Mouse (Mus musculus) myocyte (in vitro differentiated cells): ENCODE data around the gene Ano10. TPM values are rescaled to one million over a fixed set of nuclear protein-coding genes. Genes with fewer than 3 reads are reported as not detected.

Experiments
- H3K27me3 ChIP-seq: one replicate; pipeline ENCODE4 v1.6.1; 2011; ENCODE audit not compliant: control insufficient read depth, insufficient read depth, insufficient read length
- H3K36me3 ChIP-seq: one replicate; pipeline ENCODE4 v1.6.1; 2011; ENCODE audit not compliant: control insufficient read depth, insufficient read depth
- H3K4me2 ChIP-seq: one replicate; pipeline ENCODE4 v1.6.1; 2011; ENCODE audit warnings: low read depth, control low read depth
- H3K4me3 ChIP-seq: one replicate; pipeline ENCODE4 v1.5.1; 2011; ENCODE audit warnings: mild to moderate bottlenecking, control low read depth, moderate library complexity
- H3K79me2 ChIP-seq: one replicate; pipeline ENCODE4 v1.6.1; 2011; ENCODE audit not compliant: control insufficient read depth, insufficient read depth
- H3ac ChIP-seq: one replicate; pipeline ENCODE4 v1.6.1; 2011; ENCODE audit not compliant: control insufficient read depth, insufficient read length
- CEBPB ChIP-seq: IDR thresholded peaks from 2 replicates; pipeline ENCODE4 v1.6.1; 2011; ENCODE audit warnings: mild to moderate bottlenecking, moderate library complexity; ENCODE audit not compliant: poor library complexity, insufficient read depth, severe bottlenecking
- E2F4 ChIP-seq: IDR thresholded peaks from one replicate; pipeline ENCODE4 v1.6.1; 2011; ENCODE audit warnings: mild to moderate bottlenecking, control low read depth, moderate library complexity; ENCODE audit not compliant: insufficient read depth
- MAX ChIP-seq: IDR thresholded peaks from one replicate; pipeline ENCODE4 v1.6.1; 2011; ENCODE audit warnings: low read depth, mild to moderate bottlenecking, control low read depth
- MYOD1 ChIP-seq, 3 experiments: IDR thresholded peaks; one replicate each; pipeline ENCODE4 v1.6.1; 2011; ENCODE audit warnings: control low read depth in 2 of 3, low read depth in 2 of 3, mild to moderate bottlenecking in 2 of 3, moderate library complexity in 1 of 3; ENCODE audit not compliant: insufficient read length in 2 of 3, control insufficient read depth in 1 of 3
- MYOG ChIP-seq, 3 experiments: IDR thresholded peaks; one replicate each; pipeline ENCODE4 v1.6.1; 2011; ENCODE audit warnings: control low read depth in 2 of 3, low read depth in 2 of 3, mild to moderate bottlenecking in 2 of 3; ENCODE audit not compliant: insufficient read length in 2 of 3, control insufficient read depth in 1 of 3, insufficient read depth in 1 of 3
- POLR2A ChIP-seq: IDR thresholded peaks from one replicate; pipeline ENCODE4 v1.6.1; 2011; ENCODE audit warnings: low read depth, mild to moderate bottlenecking, control low read depth, moderate library complexity; ENCODE audit not compliant: insufficient read length
- POLR2AphosphoS2 ChIP-seq: IDR thresholded peaks from one replicate; pipeline ENCODE4 v1.6.1; 2011; ENCODE audit warnings: low read depth, control low read depth; ENCODE audit not compliant: insufficient read length
- REST ChIP-seq: IDR thresholded peaks from one replicate; pipeline ENCODE4 v1.6.1; 2011; ENCODE audit warnings: mild to moderate bottlenecking, control low read depth, moderate library complexity; ENCODE audit not compliant: insufficient read depth, insufficient read length
- SRF ChIP-seq: IDR thresholded peaks from one replicate; pipeline ENCODE4 v1.6.1; 2011; ENCODE audit warnings: low read depth; ENCODE audit not compliant: control insufficient read depth, insufficient read length
- TCF12 ChIP-seq: IDR thresholded peaks from one replicate; pipeline ENCODE4 v1.6.1; 2011; ENCODE audit warnings: mild to moderate bottlenecking, control low read depth; ENCODE audit not compliant: poor library complexity, insufficient read depth, severe bottlenecking
- TCF3 ChIP-seq: IDR thresholded peaks from one replicate; pipeline ENCODE4 v1.6.1; 2011; ENCODE audit warnings: low read depth, control low read depth; ENCODE audit not compliant: insufficient read length
- USF1 ChIP-seq: IDR thresholded peaks from one replicate; pipeline ENCODE4 v1.6.1; 2011; ENCODE audit warnings: low read depth, mild to moderate bottlenecking, control low read depth, moderate library complexity
- polyA plus RNA-seq: library from polyadenylated mRNA; unstranded; fragments of >200 nt; fragmentation: generic; extraction: Trizol; gene quantifications from one replicate; pipeline ENCODE4 v1.2.1, GENCODE M21; 2012; ENCODE audit warnings: missing spikeins

The Ano10 gene
- polyA plus RNA-seq, 1 experiment = 68.7 TPM

- no peak overlapping the region for H3ac ChIP-seq
- H3K36me3 ChIP-seq = no peaks in the 10 kb centered on the region
- H3K4me2 ChIP-seq = no peak overlapping the region
- H3K4me3 ChIP-seq = no peak overlapping the region
- H3K27me3 ChIP-seq = no peaks in the 10 kb centered on the region
- no peaks in the 10 kb centered on the region for H3K79me2 ChIP-seq
- TF ChIP-seq MYOD1 (IDR thresholded peaks at IDR 0.05; ENCODE audit: control insufficient read depth in 1 of 3, insufficient read length in 2 of 3, low read depth in 2 of 3) = no peak
- no peak for TF ChIP-seq SRF
- no peak for TF ChIP-seq POLR2A
- no peak for TF ChIP-seq CEBPB
- no peak for TF ChIP-seq E2F4
- no peak for TF ChIP-seq USF1
- TF ChIP-seq MYOG (IDR thresholded peaks at IDR 0.05; ENCODE audit: control insufficient read depth in 1 of 3, insufficient read depth in 1 of 3, insufficient read length in 2 of 3, low read depth in 2 of 3) = no peak
- no peak for TF ChIP-seq MAX
- no peak for TF ChIP-seq TCF3
- no peak for TF ChIP-seq POLR2AphosphoS2
- TF ChIP-seq TCF12 = no peak
- TF ChIP-seq REST = no peak
These were observed 141.7 kb downstream of the Ano10 start for GRCm38 (mm10) chr9:122152501-122152900.

DNA sequence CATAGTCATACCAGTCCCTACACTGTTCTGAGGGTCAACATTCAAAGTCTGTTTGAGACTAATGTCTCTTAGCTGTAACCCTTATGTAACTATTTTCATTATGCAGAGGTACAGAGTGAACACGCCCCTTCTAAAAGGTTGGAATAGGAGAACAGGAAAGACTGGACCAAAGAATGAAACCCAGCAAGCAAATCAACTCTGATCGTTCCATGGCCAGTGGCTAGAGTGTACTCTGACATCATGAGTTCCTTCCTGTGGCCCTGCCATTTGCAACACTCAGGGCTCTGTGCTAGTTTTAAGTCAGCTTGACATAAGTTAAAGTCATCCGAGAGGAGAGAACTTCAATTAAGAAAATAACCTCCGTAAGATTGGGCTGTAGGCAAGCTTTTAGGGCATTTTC, 142.2 kb downstream of the Ano10 start:
- TF ChIP-seq USF1 = no peak
- TF ChIP-seq MYOD1 (IDR thresholded peaks at IDR 0.05; ENCODE audit: control insufficient read depth in 1 of 3, insufficient read length in 2 of 3, low read depth in 2 of 3) = no peak
- no peak for TF ChIP-seq E2F4
- no peak for TF ChIP-seq SRF
- no peak for TF ChIP-seq POLR2A
- no peak for TF ChIP-seq TCF12
- TF ChIP-seq MAX = no peak
- TF ChIP-seq CEBPB = no peak
- no peak for TF ChIP-seq POLR2AphosphoS2
- no peak for TF ChIP-seq MYOG (IDR thresholded peaks at IDR 0.05; ENCODE audit: control insufficient read depth in 1 of 3, insufficient read depth in 1 of 3, insufficient read length in 2 of 3, low read depth in 2 of 3)
- no peak for TF ChIP-seq REST
- no peak for TF ChIP-seq TCF3
- H3K4me2 ChIP-seq = no peak overlapping the region

GRCm38 (mm10) chr9:122149997-122150826, 144.0 kb downstream of the Ano10 start:
- no peak for TF ChIP-seq MAX
- TF ChIP-seq POLR2AphosphoS2 = no peak
- TF ChIP-seq E2F4 = no peak
- TF ChIP-seq TCF12 = no peak
- no peak for TF ChIP-seq USF1
- no peak for TF ChIP-seq MYOD1 (IDR thresholded peaks at IDR 0.05; ENCODE audit: control insufficient read depth in 1 of 3, insufficient read length in 2 of 3, low read depth in 2 of 3)
- no peak for TF ChIP-seq REST
- TF ChIP-seq TCF3 = no peak
- TF ChIP-seq MYOG (IDR thresholded peaks at IDR 0.05; ENCODE audit: control insufficient read depth in 1 of 3, insufficient read depth in 1 of 3, insufficient read length in 2 of 3, low read depth in 2 of 3) = no peak
- Histone ChIP-seq H3K4me2 (no peak overlapping the region), H3K36me3 (peaks cover under 1% of the 10 kb centered on the region), H3ac (no peak overlapping the region), H3K27me3 (no peaks in the 10 kb centered on the region), H3K79me2 (no peaks in the 10 kb centered on the region), H3K4me3 (no peak overlapping the region)

More for the DNA sequence above, 142.2 kb downstream of the Ano10 start:
- Histone ChIP-seq H3K79me2 (no peaks in the 10 kb centered on the region), H3ac (no peak overlapping the region), H3K27me3 (no peaks in the 10 kb centered on the region), H3K36me3 (no peaks in the 10 kb centered on the region), H3K4me3 (no peak overlapping the region)

DNA sequence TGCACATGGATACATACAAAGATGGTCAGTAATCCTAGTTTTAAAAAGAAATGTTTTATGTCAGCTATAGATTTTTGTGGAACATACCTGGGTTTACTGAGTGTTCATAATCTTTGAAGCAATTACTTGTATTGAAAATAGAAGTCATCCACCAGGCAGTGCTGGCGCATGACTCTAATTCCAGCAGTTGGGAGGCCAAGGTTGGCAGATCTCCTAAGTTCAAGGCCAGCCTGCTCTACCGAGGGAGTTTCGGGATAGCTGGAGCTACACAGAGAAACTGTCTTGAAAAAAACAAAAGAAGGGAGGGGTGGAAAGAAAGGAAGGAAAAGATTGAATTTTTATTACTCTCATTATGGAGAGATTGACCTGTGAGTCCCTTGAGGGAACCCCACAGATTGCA, 145.9 kb downstream of the Ano10 start:
- no peak overlapping the region for H3K4me3 ChIP-seq
- H3K36me3 ChIP-seq = peaks cover 9% of the 10 kb centered on the region
- no peaks in the 10 kb centered on the region for H3K27me3 ChIP-seq
- TF ChIP-seq USF1 = no peak
- TF ChIP-seq MYOD1 (IDR thresholded peaks at IDR 0.05; ENCODE audit: control insufficient read depth in 1 of 3, insufficient read length in 2 of 3, low read depth in 2 of 3) = no peak
- TF ChIP-seq CEBPB = no peak
- no peak for TF ChIP-seq MAX
- TF ChIP-seq TCF3 = no peak
- no peak for TF ChIP-seq POLR2A
- TF ChIP-seq REST = no peak
- no peak for TF ChIP-seq SRF
- no peak for TF ChIP-seq TCF12
- TF ChIP-seq MYOG (IDR thresholded peaks at IDR 0.05; ENCODE audit: control insufficient read depth in 1 of 3, insufficient read depth in 1 of 3, insufficient read length in 2 of 3, low read depth in 2 of 3) = no peak
- no peak for TF ChIP-seq POLR2AphosphoS2
- no peak for TF ChIP-seq E2F4
- H3K79me2 ChIP-seq = no peaks in the 10 kb centered on the region
- H3ac ChIP-seq = no peak overlapping the region
- no peak overlapping the region for H3K4me2 ChIP-seq
